Mouse (Mus musculus): ENCODE results near the gene Fgf13. TPM values are rescaled to one million over a fixed set of nuclear protein-coding genes. Genes with fewer than 3 reads are reported as not detected.

Gene Fgf13
- polyA plus RNA-seq, 1 experiment, result 40.3 TPM

DNA sequence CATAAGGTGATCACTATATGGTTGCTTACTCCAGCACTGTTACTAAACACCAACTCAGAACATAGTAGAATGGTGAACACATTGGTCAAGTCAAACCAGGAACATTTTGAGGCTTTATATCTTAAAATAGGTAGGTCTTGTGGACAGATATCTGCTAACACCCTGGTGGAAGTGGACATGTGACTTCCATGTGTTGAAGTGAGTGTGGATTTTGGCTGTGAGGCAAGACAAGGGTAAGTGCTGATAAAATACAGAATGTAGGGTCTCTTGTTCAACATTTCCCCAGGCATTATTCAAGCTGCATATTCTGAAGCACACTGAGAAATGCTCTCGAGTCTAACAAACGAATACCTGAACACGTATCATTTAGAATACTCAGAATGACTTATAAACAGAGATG lies 324.7 kb downstream of the Fgf13 start:
- no peaks in the 10 kb centered on the region for H3K4me1 ChIP-seq (ENCODE audit: control insufficient read depth, insufficient read depth, low read length)
- H3K27me3 ChIP-seq (ENCODE audit: control insufficient read depth, insufficient read depth, low read length), result no peaks in the 10 kb centered on the region
- TF ChIP-seq POLR2A (IDR thresholded peaks at IDR 0.05; ENCODE audit: borderline replicate concordance, insufficient read depth, low read length) (no peak), CTCF (IDR thresholded peaks at IDR 0.05; ENCODE audit: borderline replicate concordance, insufficient read depth, low read depth, low read length) (no peak)
- H3K4me3 ChIP-seq (replicated peaks; ENCODE audit: insufficient read depth, low read depth, low read length), result no peak overlapping the region
- H3K27ac ChIP-seq (ENCODE audit: insufficient read depth, low read length), result no peak overlapping the region
- no peak for DNase-seq
- 92% methylated on average over 3 of the region's 3 CpGs for WGBS

GRCm38 (mm10) chrX:59241460-59241747 lies 326.5 kb downstream of the Fgf13 start:
- TF ChIP-seq POLR2A (IDR thresholded peaks at IDR 0.05; ENCODE audit: borderline replicate concordance, insufficient read depth, low read length) (no peak), CTCF (IDR thresholded peaks at IDR 0.05; ENCODE audit: borderline replicate concordance, insufficient read depth, low read depth, low read length) (no peak)
- no peak for DNase-seq

GRCm38 (mm10) chrX:59240683-59241459 lies 327.0 kb downstream of the Fgf13 start:
- DNase-seq, result no peak
- no peak overlapping the region for H3K27ac ChIP-seq (ENCODE audit: insufficient read depth, low read length)
- no peak for TF ChIP-seq CTCF (IDR thresholded peaks at IDR 0.05; ENCODE audit: borderline replicate concordance, insufficient read depth, low read depth, low read length)
- no peak for TF ChIP-seq POLR2A (IDR thresholded peaks at IDR 0.05; ENCODE audit: borderline replicate concordance, insufficient read depth, low read length)
- WGBS, result 63% methylated on average over 2 of the region's 2 CpGs
- H3K4me1 ChIP-seq (ENCODE audit: control insufficient read depth, insufficient read depth, low read length), result no peaks in the 10 kb centered on the region
- H3K27me3 ChIP-seq (ENCODE audit: control insufficient read depth, insufficient read depth, low read length), result no peaks in the 10 kb centered on the region
- no peak overlapping the region for H3K4me3 ChIP-seq (replicated peaks; ENCODE audit: insufficient read depth, low read depth, low read length)

More at GRCm38 (mm10) chrX:59241460-59241747, 326.5 kb downstream of the Fgf13 start:
- H3K27ac ChIP-seq (ENCODE audit: insufficient read depth, low read length), result no peak overlapping the region
- H3K27me3 ChIP-seq (ENCODE audit: control insufficient read depth, insufficient read depth, low read length), result no peaks in the 10 kb centered on the region
- H3K4me3 ChIP-seq (replicated peaks; ENCODE audit: insufficient read depth, low read depth, low read length), result no peak overlapping the region
- H3K4me1 ChIP-seq (ENCODE audit: control insufficient read depth, insufficient read depth, low read length), result no peaks in the 10 kb centered on the region

- H3K4me1 ChIP-seq (ENCODE audit: control insufficient read depth, insufficient read depth, low read length), result no peaks in the 10 kb centered on the region
- no peak overlapping the region for H3K4me3 ChIP-seq (replicated peaks; ENCODE audit: insufficient read depth, low read depth, low read length)
- TF ChIP-seq CTCF (IDR thresholded peaks at IDR 0.05; ENCODE audit: borderline replicate concordance, insufficient read depth, low read depth, low read length) (no peak), POLR2A (IDR thresholded peaks at IDR 0.05; ENCODE audit: borderline replicate concordance, insufficient read depth, low read length) (no peak)
- no peak for DNase-seq
- H3K27me3 ChIP-seq (ENCODE audit: control insufficient read depth, insufficient read depth, low read length), result no peaks in the 10 kb centered on the region
- 82% methylated on average over 3 of the region's 3 CpGs for WGBS
- no peak overlapping the region for H3K27ac ChIP-seq (ENCODE audit: insufficient read depth, low read length)
These were observed 347.2 kb downstream of the Fgf13 start for GRCm38 (mm10) chrX:59220675-59221074.

DNA sequence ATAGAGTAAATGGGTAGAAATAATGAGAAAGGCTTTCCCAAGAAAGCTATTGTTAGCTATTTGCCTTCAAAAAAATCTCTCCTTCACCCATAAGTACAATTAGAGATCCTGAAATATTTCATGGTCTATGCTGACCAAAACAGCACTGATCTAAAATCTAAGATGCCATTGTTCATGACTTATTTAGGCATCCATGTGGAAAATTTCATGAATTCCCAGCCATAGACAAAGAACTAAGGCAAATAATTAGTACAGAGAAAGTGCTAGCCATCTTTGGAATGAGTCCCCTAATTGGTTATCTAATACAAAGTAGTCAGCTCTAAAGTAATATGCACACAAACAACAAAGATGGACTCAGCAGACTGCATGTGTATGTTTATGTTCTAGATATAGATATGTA lies 366.7 kb downstream of the Fgf13 start:
- TF ChIP-seq CTCF (IDR thresholded peaks at IDR 0.05; ENCODE audit: borderline replicate concordance, insufficient read depth, low read depth, low read length) (no peak), POLR2A (IDR thresholded peaks at IDR 0.05; ENCODE audit: borderline replicate concordance, insufficient read depth, low read length) (no peak)
- DNase-seq, result no peak
- no peaks in the 10 kb centered on the region for H3K27me3 ChIP-seq (ENCODE audit: control insufficient read depth, insufficient read depth, low read length)
- H3K4me3 ChIP-seq (replicated peaks; ENCODE audit: insufficient read depth, low read depth, low read length), result no peak overlapping the region
- H3K27ac ChIP-seq (ENCODE audit: insufficient read depth, low read length), result no peak overlapping the region
- no peaks in the 10 kb centered on the region for H3K4me1 ChIP-seq (ENCODE audit: control insufficient read depth, insufficient read depth, low read length)

DNA sequence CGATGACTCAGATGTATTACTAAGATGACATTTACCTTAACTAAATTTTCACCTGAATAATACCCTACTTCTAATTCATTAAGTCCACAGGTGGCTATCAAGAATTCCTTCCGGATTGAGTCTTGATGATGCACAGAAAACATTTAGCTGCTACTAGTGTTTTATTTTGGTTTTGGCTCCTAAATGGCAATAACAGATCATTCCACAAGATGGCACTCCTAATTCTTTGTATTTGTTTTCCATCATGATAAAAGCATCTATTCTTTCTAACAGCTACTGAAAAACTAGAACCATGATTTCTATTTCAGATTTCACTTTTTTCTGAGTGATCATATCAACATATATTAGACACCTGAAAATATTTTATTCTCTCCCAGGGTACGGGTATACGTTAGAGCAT lies 373.7 kb downstream of the Fgf13 start:
- Histone ChIP-seq H3K4me3 (replicated peaks; ENCODE audit: insufficient read depth, low read depth, low read length) (no peak overlapping the region), H3K4me1 (ENCODE audit: control insufficient read depth, insufficient read depth, low read length) (no peaks in the 10 kb centered on the region), H3K27ac (ENCODE audit: insufficient read depth, low read length) (no peak overlapping the region), H3K27me3 (ENCODE audit: control insufficient read depth, insufficient read depth, low read length) (no peaks in the 10 kb centered on the region)
- no peak for DNase-seq
- TF ChIP-seq POLR2A (IDR thresholded peaks at IDR 0.05; ENCODE audit: borderline replicate concordance, insufficient read depth, low read length) (no peak), CTCF (IDR thresholded peaks at IDR 0.05; ENCODE audit: borderline replicate concordance, insufficient read depth, low read depth, low read length) (peak; percentile 27; the same call in 1 of the 2 replicates)
- WGBS, result 65% methylated on average over 4 of the region's 4 CpGs

- H3K27ac ChIP-seq (ENCODE audit: insufficient read depth, low read length), result no peak overlapping the region
- no peaks in the 10 kb centered on the region for H3K4me1 ChIP-seq (ENCODE audit: control insufficient read depth, insufficient read depth, low read length)
- no peak overlapping the region for H3K4me3 ChIP-seq (replicated peaks; ENCODE audit: insufficient read depth, low read depth, low read length)
- peak; percentile 20 to 60 for DNase-seq
- no peaks in the 10 kb centered on the region for H3K27me3 ChIP-seq (ENCODE audit: control insufficient read depth, insufficient read depth, low read length)
- no peak for TF ChIP-seq POLR2A (IDR thresholded peaks at IDR 0.05; ENCODE audit: borderline replicate concordance, insufficient read depth, low read length)
- TF ChIP-seq CTCF (IDR thresholded peaks at IDR 0.05; ENCODE audit: borderline replicate concordance, insufficient read depth, low read depth, low read length), result no peak
- WGBS, result 8% methylated on average over 4 of the region's 4 CpGs
These were observed 380.9 kb downstream of the Fgf13 start for GRCm38 (mm10) chrX:59186922-59187321.

DNA sequence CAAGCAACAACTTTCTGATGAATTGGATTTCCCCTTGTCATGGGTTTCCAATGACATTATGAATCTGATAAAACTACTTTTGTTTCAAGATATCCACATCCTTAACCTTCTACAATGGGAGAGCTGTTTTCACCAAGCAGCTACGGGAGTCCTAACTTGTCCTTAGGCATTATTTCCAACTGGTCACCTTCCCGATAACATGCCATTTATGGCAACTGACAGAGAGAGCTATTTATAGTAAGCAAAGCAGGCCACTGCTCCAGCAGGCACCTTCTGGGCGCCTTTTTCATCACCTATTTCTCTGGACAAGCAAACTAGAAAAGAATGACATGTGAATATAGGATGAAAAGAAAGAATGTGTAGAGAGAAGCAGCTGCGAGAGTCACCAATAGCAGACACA lies 385.5 kb downstream of the Fgf13 start:
- 13% methylated on average over 4 of the region's 4 CpGs for whole genome bisulfite sequencing
- H3K4me3 ChIP-seq (replicated peaks; ENCODE audit: insufficient read depth, low read depth, low read length), result no peak overlapping the region
- no peaks in the 10 kb centered on the region for H3K27me3 ChIP-seq (ENCODE audit: control insufficient read depth, insufficient read depth, low read length)
- DNase-seq, result peak; percentile 19 to 62
- H3K27ac ChIP-seq (ENCODE audit: insufficient read depth, low read length), result 0 out of 2 replicates have a peak overlapping the region, but pooled peaks have one; percentile 13
- H3K4me1 ChIP-seq (ENCODE audit: control insufficient read depth, insufficient read depth, low read length), result peaks cover 10% of the 10 kb centered on the region; the same call in 1 of the 2 replicates
- TF ChIP-seq POLR2A (IDR thresholded peaks at IDR 0.05; ENCODE audit: borderline replicate concordance, insufficient read depth, low read length) (no peak), CTCF (IDR thresholded peaks at IDR 0.05; ENCODE audit: borderline replicate concordance, insufficient read depth, low read depth, low read length) (no peak)

Measured in cerebellum, adult 2 months (tissue).